Mouse (Mus musculus) lung, postnatal 36 days (tissue): Measurements from ENCODE around the gene Ankrd35.
"Not testable (repeated sequence)": the region's sequence is repeated elsewhere in the genome, so short reads cannot be mapped to it uniquely, and the experiment has no call there.

ENCODE experiments used
- DNase-seq: peaks from one replicate; pipeline ENCODE4 v3.0.0; 2022; ENCODE audit warnings: mixed read lengths

The Ankrd35 gene

GRCm38 (mm10) chr3:96707903-96708683, 38.2 kb downstream of the Ankrd35 start, which contains the start of gene Nudt17:
Nudt17 (minus strand) TSS chr3:96708562.
- peak; percentile 85 for DNase-seq

- DNase-seq = no peak
Measured at GRCm38 (mm10) chr3:96708684-96709064, 38.7 kb downstream of the Ankrd35 start.

DNA sequence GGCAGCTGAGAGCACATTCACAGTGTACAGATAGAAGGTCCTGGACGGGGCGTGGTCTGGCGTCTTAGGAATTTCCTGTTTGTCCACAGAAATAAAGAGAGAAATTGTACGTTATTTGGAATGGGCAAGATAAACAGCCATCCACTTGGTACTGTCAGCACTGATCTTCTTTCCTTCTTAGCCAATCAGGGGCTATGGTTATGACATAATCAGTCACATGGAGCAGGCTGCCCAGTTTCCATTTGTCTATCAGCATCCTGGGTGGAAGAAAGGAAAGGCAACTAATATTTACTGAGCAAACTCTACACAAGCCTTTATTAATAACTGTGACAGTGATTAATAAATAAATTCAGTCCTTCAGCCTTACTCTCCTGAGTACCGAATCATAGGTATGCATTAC, 44.4 kb downstream of the Ankrd35 start:
- DNase-seq = no peak

DNA sequence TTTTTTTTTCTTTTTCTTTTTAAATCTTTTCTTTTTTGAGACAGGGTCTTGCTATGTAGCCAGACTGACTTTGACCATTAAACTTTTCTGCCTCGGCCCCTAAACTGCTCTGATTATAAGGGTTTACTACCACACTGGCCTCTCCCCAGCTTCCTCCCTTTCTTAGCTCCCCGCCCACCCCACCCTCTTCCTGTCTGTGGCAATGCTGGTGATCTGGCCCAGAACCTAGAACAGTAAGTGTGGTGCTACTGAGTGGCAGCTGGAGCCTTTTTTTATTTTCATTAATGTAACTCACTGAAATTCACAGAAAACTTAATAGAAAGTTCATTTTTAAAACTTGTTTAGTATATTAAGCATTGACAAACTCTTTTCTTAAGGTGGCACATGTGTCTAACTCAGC, 45.9 kb downstream of the Ankrd35 start:
- peak; percentile 53 for DNase-seq

- DNase-seq = peak; percentile 63
Measured at GRCm38 (mm10) chr3:96719173-96719572, 49.2 kb downstream of the Ankrd35 start.

DNA sequence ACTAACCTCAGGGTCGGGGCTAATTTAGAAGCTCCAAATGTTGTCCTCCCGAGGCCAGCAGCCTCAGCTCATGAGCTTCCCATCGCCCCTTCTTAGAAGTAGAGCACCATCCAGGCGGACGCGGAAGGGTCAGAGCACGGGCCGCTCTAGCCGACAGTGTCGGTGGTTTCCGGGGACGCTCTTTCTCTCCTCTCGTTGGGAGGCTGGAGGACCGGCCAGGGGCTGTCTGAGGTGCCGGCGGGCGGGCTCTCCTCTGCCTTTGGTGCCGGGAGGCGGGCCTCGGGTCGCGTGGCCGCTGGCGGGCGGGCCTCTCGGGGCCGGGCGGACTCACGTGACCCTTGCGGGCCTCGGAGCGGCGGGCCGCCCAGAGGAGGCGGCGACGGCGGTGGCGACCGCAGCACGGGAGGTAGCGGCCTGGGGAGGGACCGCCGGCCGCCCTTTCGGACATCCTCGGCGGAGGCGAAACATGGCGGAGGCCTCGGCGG, 57.5 kb downstream of the Ankrd35 start, which contains the start of the genes Polr3c and Rnf115:
Gene Polr3c (minus strand): TSS at position 286 of the 485 bp plus-strand sequence.
Gene Rnf115 (plus strand): TSS at position 322 of the 485 bp plus-strand sequence.
- peak; percentile 97 for DNase-seq

GRCm38 (mm10) chr3:96727828-96728633, 58.1 kb downstream of the Ankrd35 start:
- peak; percentile 42 for DNase-seq

DNA sequence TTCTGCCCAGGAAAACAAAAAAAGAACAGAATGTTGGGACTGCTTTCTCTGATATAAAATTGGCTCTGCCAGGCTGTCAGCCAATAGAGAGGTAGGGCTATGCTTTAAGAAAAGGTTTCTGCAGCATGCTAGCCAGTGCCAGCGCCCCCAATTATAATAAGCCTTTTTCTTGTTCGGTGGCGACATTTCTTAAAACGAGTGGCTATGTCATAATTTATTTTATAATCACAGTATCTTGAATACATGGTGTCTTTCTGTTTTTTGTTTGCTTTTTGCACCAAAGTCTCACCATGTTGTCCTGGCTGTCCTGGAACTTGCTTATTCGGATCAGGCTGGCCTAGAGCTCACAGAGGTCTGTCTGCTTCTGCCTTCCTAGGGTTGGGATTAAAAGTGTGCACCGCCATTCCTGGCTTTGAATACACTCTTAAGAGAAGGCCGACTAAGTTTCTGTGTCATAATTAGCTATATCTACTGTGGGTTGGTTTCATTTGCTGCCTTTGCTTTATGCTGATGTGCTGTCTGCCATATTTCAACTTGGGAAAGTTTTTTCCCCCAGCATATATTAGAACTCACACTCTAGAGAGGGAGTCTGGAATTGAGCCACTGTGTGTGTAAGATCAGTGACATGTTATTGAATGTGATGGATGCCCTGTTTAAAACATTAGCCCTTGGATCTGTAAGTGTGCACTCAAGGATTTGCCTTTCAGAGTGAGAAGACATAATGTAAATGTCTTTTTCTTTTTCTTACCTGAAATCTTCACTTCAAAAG, 58.9 kb downstream of the Ankrd35 start:
- no peak for DNase-seq

DNA sequence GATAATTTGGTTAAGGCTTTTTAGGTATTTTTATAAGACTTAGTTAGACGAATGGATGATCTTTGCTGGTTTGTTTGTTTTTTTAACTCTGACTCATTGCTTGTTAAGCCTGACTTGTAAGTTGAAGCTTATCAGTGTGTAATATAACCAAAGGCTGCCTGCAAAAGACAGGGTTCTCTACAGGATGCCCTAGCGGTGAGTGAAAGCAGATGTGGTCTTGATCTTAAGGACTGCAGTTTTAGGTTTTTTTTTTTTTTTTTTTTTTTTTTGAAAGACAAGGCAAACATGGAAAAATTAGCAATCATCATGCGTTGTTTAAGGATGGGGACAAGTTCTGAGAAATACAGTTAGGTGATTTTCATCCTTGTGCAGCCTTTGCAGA, 59.5 kb downstream of the Ankrd35 start:
- DNase-seq = no peak

GRCm38 (mm10) chr3:96730785-96731184, 60.9 kb downstream of the Ankrd35 start:
- DNase-seq = no peak

DNA sequence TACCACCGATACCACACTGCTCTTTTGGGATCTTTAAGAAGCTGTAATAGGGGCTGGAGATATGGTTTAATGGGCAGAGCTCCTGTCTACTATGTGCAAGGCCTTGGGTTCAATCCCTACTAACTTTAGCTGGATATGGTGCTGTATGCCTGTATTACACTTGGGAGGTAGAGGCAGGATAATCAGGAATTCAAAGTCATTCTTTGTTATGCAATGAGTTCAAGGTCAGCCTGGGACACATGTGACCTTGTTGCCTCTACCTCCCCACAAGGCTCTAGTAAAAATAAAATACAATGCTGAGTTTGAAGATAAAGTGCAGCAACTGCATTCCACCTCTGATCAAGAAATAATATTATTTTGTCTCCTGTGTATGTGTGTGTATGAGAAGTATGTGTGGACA, 64.1 kb downstream of the Ankrd35 start:
- no peak for DNase-seq

GRCm38 (mm10) chr3:96735200-96735599, 65.3 kb downstream of the Ankrd35 start:
- no peak for DNase-seq

- peak; percentile 34 for DNase-seq
Measured at GRCm38 (mm10) chr3:96737013-96737740, 67.2 kb downstream of the Ankrd35 start.

GRCm38 (mm10) chr3:96737995-96738394, 68.1 kb downstream of the Ankrd35 start:
- DNase-seq = no peak

DNA sequence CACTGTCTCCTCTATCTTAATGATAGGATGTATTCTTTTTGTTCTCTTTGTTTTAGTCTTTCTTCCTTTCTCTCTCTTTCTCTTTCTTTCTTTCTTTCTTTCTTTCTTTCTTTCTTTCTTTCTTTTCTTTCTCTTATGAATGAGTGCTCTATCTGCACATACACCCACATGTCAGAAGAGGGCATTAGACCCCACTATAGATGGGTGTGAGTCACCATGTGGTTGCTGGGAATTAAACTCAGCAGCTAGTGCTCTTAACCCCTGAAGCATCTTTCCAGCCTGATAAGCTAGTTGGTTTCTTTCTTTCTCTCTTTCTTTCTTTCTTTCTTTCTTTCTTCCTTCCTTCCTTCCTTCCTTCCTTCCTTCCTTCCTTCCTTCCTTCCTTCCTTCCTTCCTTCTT, 70.3 kb downstream of the Ankrd35 start:
- DNase-seq = not testable (repeated sequence)
